Mouse (Mus musculus) erythroblast, embryonic 14.5 days (primary cell): ENCODE results near the gene Tmem131l.

Source experiments
- GATA1 ChIP-seq: IDR thresholded peaks from 2 replicates; pipeline ENCODE4 v1.6.1; 2012; ENCODE audit warnings: low read length, inconsistent platforms, mixed read lengths
- TAL1 ChIP-seq: IDR thresholded peaks from 3 replicates; pipeline ENCODE4 v1.6.1; 2012; ENCODE audit warnings: low read length, inconsistent platforms, mixed read lengths

- TF ChIP-seq GATA1 (no peak), TAL1 (no peak)
Observed at GRCm38 (mm10) chr3:84060946-84061345, 21.0 kb upstream of the Tmem131l start.
